ENCODE assay signal across 8 mouse cellular contexts in genomic region chr12:76081557-76082211, GRCm38 (mm10).
DNase-seq lines count a peak whose midpoint lies in the region; ATAC-seq lines count a peak whose summit lies in the region.

No protein-coding gene starts in this region.

- ATAC-seq in embryonic facial prominence, embryonic 13.5 days (ENCODE audit: insufficient number of reproducible peaks, insufficient read depth, low FRiP score, low TSS enrichment, low read depth) = no peak
- peak; percentile 91 for ATAC-seq in intestine, embryonic 15.5 days

- peak overlapping the region; percentile 61 for H3K4me2 ChIP-seq in embryonic facial prominence, embryonic 13.5 days
- H3K4me2 ChIP-seq in intestine, embryonic 15.5 days (replicated peaks) = peak overlapping the region; percentile 66

- H3K27ac ChIP-seq in embryonic facial prominence, embryonic 13.5 days = peak overlapping the region; percentile 40
- peak overlapping the region; percentile 82 for H3K27ac ChIP-seq in intestine, embryonic 15.5 days

- no peaks in the 10 kb centered on the region for H3K27me3 ChIP-seq in embryonic facial prominence, embryonic 13.5 days
- no peaks in the 10 kb centered on the region for H3K27me3 ChIP-seq in intestine, embryonic 15.5 days (replicated peaks)

- intact Hi-C loops in gastrocnemius, postnatal 14 days (cut with DNase I; ENCODE audit: low total_unique reads) = no loop called here

- 11% methylated on average over 22 of the region's 22 CpGs for WGBS in embryonic facial prominence, embryonic 13.5 days
- 4% methylated on average over 22 of the region's 22 CpGs for WGBS in intestine, embryonic 15.5 days

- peak overlapping the region; percentile 44; the same call in 1 of the 2 replicates for H3K9ac ChIP-seq in embryonic facial prominence, embryonic 13.5 days
- peak overlapping the region; percentile 29; the same call in 1 of the 2 replicates for H3K9ac ChIP-seq in intestine, embryonic 15.5 days

- peaks cover 36% of the 10 kb centered on the region for H3K4me1 ChIP-seq in embryonic facial prominence, embryonic 13.5 days
- 0 out of 2 replicates have a peak, but pooled peaks cover 5% of the 10 kb centered on the region for H3K4me1 ChIP-seq in intestine, embryonic 15.5 days (replicated peaks)

- H3K9me3 ChIP-seq in embryonic facial prominence, embryonic 13.5 days = no peaks in the 10 kb centered on the region
- no peaks in the 10 kb centered on the region for H3K9me3 ChIP-seq in intestine, embryonic 15.5 days

- H3K36me3 ChIP-seq in embryonic facial prominence, embryonic 13.5 days = peaks cover 26% of the 10 kb centered on the region
- H3K36me3 ChIP-seq in intestine, embryonic 15.5 days = peaks cover 6% of the 10 kb centered on the region; the same call in 1 of the 2 replicates

- peak overlapping the region; percentile 31 for H3K4me3 ChIP-seq in embryonic facial prominence, embryonic 13.5 days
- peak overlapping the region; percentile 28 for H3K4me3 ChIP-seq in intestine, embryonic 15.5 days (replicated peaks)

- peak; percentile 17 for DNase-seq in gastrocnemius, postnatal 14 days
- no peak for DNase-seq in gastrocnemius, postnatal 4 days (ENCODE audit: low spot score in 2 of 2)
- DNase-seq in ZHBTc4 (ENCODE audit: low read depth, low spot score) = peak; percentile 50
- peak; percentile 26 for DNase-seq in liver
- DNase-seq in right cerebral cortex, postnatal 14 days = peak; percentile 79
- DNase-seq in urinary bladder, postnatal 14 days (ENCODE audit: low spot score) = no peak

Comparison
In these comparisons a context has a peak if more than half of its experiments do, and no peak if none do; other contexts are left out.
1. DNase-seq: peak in gastrocnemius, postnatal 14 days (single experiment), ZHBTc4 (single experiment), liver (single experiment) and right cerebral cortex, postnatal 14 days (single experiment); none in gastrocnemius, postnatal 4 days (0 of 2) and urinary bladder, postnatal 14 days (single experiment).